In the genomic region with DNA sequence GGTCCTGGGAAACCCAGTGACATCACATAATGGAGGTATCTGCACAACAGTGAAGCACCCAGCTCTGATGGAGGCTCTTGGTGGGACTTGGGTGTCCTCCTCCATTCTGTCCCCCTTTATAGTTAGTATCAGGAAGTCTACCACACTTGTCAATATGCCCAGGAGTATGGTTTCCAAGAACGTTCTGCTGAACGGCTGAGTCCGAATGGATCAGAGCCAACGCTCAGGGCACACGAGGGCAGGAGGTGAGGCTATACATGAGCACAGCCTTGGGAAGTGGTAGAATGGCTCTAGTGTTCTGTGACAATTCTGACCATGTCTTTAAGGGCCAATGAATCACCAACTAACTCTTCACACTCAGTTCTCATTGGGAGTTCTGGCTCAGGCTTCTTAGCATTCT, we compare ENCODE assay signal across 9 mouse cellular contexts. TPM values are rescaled to one million over a fixed set of nuclear protein-coding genes. Genes with fewer than 3 reads are reported as not detected.
"Had no signal": no experiment of that assay in that cellular context is flagged by ENCODE, and none has a peak within 500 bp of the region (broad histone marks: within the 10 kb centered on the region; RNA-seq: fewer than 3 reads in every experiment).

No protein-coding gene starts in this region.

- DNase-seq: liver, embryonic 13.5 days; liver, postnatal 0 days; lung, postnatal 14 days; retina, postnatal 1 day; right cerebral cortex, postnatal 4 days; thymus, adult 2 months; thymus, postnatal 25 days had no signal

RNA-seq across cellular contexts. Expression of a gene that starts 47.8 kb away (rescaled TPM):
- total RNA-seq: monocyte, adult 5-6 weeks; neutrophil, adult 5-6 weeks had no signal
